Mouse (Mus musculus) midbrain, embryonic 11.5 days (tissue): ENCODE data around the gene Stx8. TPM values are rescaled to one million over a fixed set of nuclear protein-coding genes. Genes with fewer than 3 reads are reported as not detected.
A peak's percentile ranks its signal among the peaks of the same experiment; 100 is the strongest.

Source experiments
- ATAC-seq: fragments of 200-750 bp; cut with Nextera tagmentation; 2 replicates; pipeline ENCODE4 v1.8.0; 2017; ENCODE audit warnings: moderate TSS enrichment, moderate library complexity; ENCODE audit not compliant: low FRiP score
- DNase-seq: peaks from one replicate; pipeline ENCODE4 v3.0.0; 2015; ENCODE audit warnings: low spot score; ENCODE audit errors: missing footprints
- H3K27ac ChIP-seq: fragments of 300-500 bp; sonication (generic); 2 replicates; pipeline ENCODE4 v1.5.1; 2014; ENCODE audit warnings: low read depth, low read length
- H3K27me3 ChIP-seq: fragments of 300-500 bp; sonication (generic); 2 replicates; pipeline ENCODE4 v1.6.1; 2014; ENCODE audit warnings: mild to moderate bottlenecking, low read length, moderate library complexity, mixed read lengths; ENCODE audit not compliant: control insufficient read depth, insufficient read depth
- H3K36me3 ChIP-seq: fragments of 300-500 bp; sonication (generic); 2 replicates; pipeline ENCODE4 v1.6.1; 2014; ENCODE audit warnings: mild to moderate bottlenecking, low read length, moderate library complexity, mixed read lengths; ENCODE audit not compliant: control insufficient read depth, insufficient read depth
- H3K4me1 ChIP-seq: fragments of 300-500 bp; sonication (generic); 2 replicates; pipeline ENCODE4 v1.6.1; 2014; ENCODE audit warnings: low read length; ENCODE audit not compliant: control insufficient read depth, insufficient read depth
- H3K4me2 ChIP-seq: fragments of 300-500 bp; sonication (generic); 2 replicates; pipeline ENCODE4 v1.6.1; 2014; ENCODE audit warnings: mild to moderate bottlenecking, moderate library complexity
- H3K4me3 ChIP-seq: fragments of 300-500 bp; sonication (generic); 2 replicates; pipeline ENCODE4 v1.5.1; 2014; ENCODE audit warnings: low read depth, low read length
- H3K9ac ChIP-seq: fragments of 300-500 bp; sonication (generic); 2 replicates; pipeline ENCODE4 v1.6.1; 2014; ENCODE audit warnings: low read length
- H3K9me3 ChIP-seq: fragments of 300-500 bp; sonication (generic); 2 replicates; pipeline ENCODE4 v1.6.1; 2016; ENCODE audit warnings: low read length; ENCODE audit not compliant: control insufficient read depth
- whole genome bisulfite sequencing: fragments of 180-500 bp; shearing (Covaris S2); extraction: QIAGEN DNeasy Blood & Tissue Kit; methylation state at CpG from one replicate; pipeline ENCODE4 v1.1.7; 2014; 5-methylcytosine and 5-hydroxymethylcytosine counted together
- polyA plus RNA-seq: library from polyadenylated mRNA; unstranded; fragments of >200 nt; fragmentation: Nextera tagmentation; extraction: Ambion mirVana; gene quantifications from 2 replicates; pipeline ENCODE4 v1.2.1, GENCODE M21; 2014

Gene Stx8
- polyA plus RNA-seq, 1 experiment from 2014 or later: 55.3 TPM

- Histone ChIP-seq H3K9me3 (no peaks in the 10 kb centered on the region), H3K27me3 (no peaks in the 10 kb centered on the region), H3K27ac (no peak overlapping the region), H3K36me3 (no peaks in the 10 kb centered on the region), H3K4me1 (no peaks in the 10 kb centered on the region), H3K4me3 (no peak overlapping the region), H3K4me2 (no peak overlapping the region), H3K9ac (no peak overlapping the region)
- ATAC-seq (no peak), DNase-seq (no peak)
- 86% methylated on average over 9 of the region's 9 CpGs for WGBS
Observed at GRCm38 (mm10) chr11:68037093-68037492, 71.1 kb downstream of the Stx8 start.

- Histone ChIP-seq H3K9ac (no peak overlapping the region), H3K4me3 (no peak overlapping the region), H3K4me2 (no peak overlapping the region), H3K27ac (no peak overlapping the region), H3K36me3 (no peaks in the 10 kb centered on the region), H3K9me3 (no peaks in the 10 kb centered on the region), H3K4me1 (no peaks in the 10 kb centered on the region), H3K27me3 (no peaks in the 10 kb centered on the region)
- ATAC-seq (no peak), DNase-seq (no peak)
- WGBS: 90% methylated on average over 2 of the region's 2 CpGs
Observed at GRCm38 (mm10) chr11:68038101-68038500, 72.1 kb downstream of the Stx8 start.

DNA sequence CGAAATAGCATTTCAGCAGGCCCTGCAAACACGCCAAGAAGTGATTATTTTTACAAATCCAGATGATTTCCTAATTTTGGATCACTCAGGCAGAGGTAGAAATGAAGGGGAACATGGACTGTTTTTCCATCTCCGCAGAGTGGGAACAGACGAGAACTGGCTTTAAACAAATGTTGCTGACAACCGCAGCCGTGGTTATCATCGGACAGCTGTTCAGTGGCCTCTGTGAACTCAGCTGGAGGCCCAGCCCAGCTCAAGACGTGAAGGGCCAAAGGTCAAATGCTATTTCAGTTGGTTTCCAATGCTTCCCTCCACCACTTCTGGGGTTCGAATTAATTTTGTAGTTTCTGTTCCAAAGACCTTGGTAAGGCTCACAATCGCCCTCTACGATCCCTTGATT lies 78.2 kb downstream of the Stx8 start:
- Histone ChIP-seq H3K9ac (no peak overlapping the region), H3K27me3 (no peaks in the 10 kb centered on the region), H3K4me2 (no peak overlapping the region), H3K36me3 (no peaks in the 10 kb centered on the region), H3K4me1 (peaks cover 13% of the 10 kb centered on the region), H3K9me3 (no peaks in the 10 kb centered on the region), H3K27ac (no peak overlapping the region), H3K4me3 (no peak overlapping the region)
- DNase-seq (peak; percentile 89), ATAC-seq (no peak)
- 13% methylated on average over 11 of the region's 11 CpGs for WGBS

DNA sequence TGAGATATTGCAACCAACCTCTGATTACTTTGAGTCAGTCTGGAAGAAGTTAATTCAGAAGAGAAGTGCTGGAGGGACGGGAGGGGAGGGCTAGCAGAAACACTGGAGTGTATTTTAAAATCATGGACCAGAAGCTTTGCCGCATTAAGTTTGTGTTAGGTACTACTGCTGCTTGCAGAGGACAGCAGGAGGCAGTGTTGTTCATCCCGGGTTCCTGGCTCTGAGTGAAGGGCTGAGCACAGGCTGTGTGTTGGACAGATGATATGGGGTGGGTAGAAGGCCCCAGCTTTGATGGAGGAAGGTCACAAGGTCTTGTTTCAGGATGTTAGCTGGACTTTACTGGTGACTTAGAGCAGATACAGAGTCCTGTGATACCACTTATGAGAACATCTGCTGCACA lies 80.9 kb downstream of the Stx8 start:
- H3K36me3 ChIP-seq: no peaks in the 10 kb centered on the region
- no peak for DNase-seq
- no peak overlapping the region for H3K4me2 ChIP-seq
- no peaks in the 10 kb centered on the region for H3K9me3 ChIP-seq
- no peak overlapping the region for H3K9ac ChIP-seq
- H3K27ac ChIP-seq: no peak overlapping the region
- peaks cover 15% of the 10 kb centered on the region for H3K4me1 ChIP-seq
- WGBS: 56% methylated on average over 3 of the region's 3 CpGs
- H3K4me3 ChIP-seq: no peak overlapping the region
- ATAC-seq: no peak
- H3K27me3 ChIP-seq: no peaks in the 10 kb centered on the region

- Histone ChIP-seq H3K4me3 (no peak overlapping the region), H3K27ac (peak overlapping the region; percentile 27; the same call in 1 of the 2 replicates), H3K9ac (no peak overlapping the region), H3K36me3 (no peaks in the 10 kb centered on the region), H3K9me3 (no peaks in the 10 kb centered on the region), H3K4me1 (peaks cover 3% of the 10 kb centered on the region; the same call in 1 of the 2 replicates), H3K27me3 (no peaks in the 10 kb centered on the region), H3K4me2 (no peak overlapping the region)
- ATAC-seq (no peak), DNase-seq (no peak)
- 88% methylated on average over 17 of the region's 17 CpGs for WGBS
Observed at GRCm38 (mm10) chr11:68049261-68050165, 83.5 kb downstream of the Stx8 start.

GRCm38 (mm10) chr11:68050725-68051124 lies 84.7 kb downstream of the Stx8 start:
- no peak overlapping the region for H3K4me2 ChIP-seq
- ATAC-seq (no peak), DNase-seq (peak; percentile 70)
- no peak overlapping the region for H3K9ac ChIP-seq
- H3K4me3 ChIP-seq: no peak overlapping the region
- H3K4me1 ChIP-seq: 0 out of 2 replicates have a peak, but pooled peaks cover 2% of the 10 kb centered on the region
- H3K36me3 ChIP-seq: no peaks in the 10 kb centered on the region
- no peaks in the 10 kb centered on the region for H3K27me3 ChIP-seq
- H3K27ac ChIP-seq: no peak overlapping the region
- WGBS: 57% methylated on average over 12 of the region's 12 CpGs
- H3K9me3 ChIP-seq: no peaks in the 10 kb centered on the region

DNA sequence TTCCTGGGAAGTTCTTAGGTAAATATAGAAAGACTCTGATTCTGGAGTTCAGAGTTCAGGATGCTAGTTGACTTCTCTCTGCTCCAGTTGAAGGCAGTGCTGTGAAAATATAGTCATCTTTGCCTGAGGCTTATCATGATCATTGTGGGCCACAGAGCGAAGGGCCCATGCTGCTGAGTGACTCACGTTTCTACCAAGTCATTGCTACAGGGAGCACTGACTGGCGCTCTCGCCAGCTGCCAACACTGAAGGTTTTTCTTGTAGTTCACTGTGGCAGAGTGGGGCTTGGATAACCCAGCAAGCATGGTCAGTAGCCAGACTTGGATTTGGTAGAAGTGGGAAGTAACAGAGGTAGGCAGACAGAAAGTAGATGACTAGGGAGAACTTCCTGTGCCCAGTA lies 85.3 kb downstream of the Stx8 start:
- H3K27ac ChIP-seq: no peak overlapping the region
- H3K4me1 ChIP-seq: 0 out of 2 replicates have a peak, but pooled peaks cover 2% of the 10 kb centered on the region
- no peak overlapping the region for H3K4me3 ChIP-seq
- H3K4me2 ChIP-seq: no peak overlapping the region
- no peaks in the 10 kb centered on the region for H3K36me3 ChIP-seq
- H3K9ac ChIP-seq: no peak overlapping the region
- ATAC-seq (no peak), DNase-seq (peak; percentile 65)
- 93% methylated on average over 4 of the region's 4 CpGs for WGBS
- H3K9me3 ChIP-seq: no peaks in the 10 kb centered on the region
- no peaks in the 10 kb centered on the region for H3K27me3 ChIP-seq

DNA sequence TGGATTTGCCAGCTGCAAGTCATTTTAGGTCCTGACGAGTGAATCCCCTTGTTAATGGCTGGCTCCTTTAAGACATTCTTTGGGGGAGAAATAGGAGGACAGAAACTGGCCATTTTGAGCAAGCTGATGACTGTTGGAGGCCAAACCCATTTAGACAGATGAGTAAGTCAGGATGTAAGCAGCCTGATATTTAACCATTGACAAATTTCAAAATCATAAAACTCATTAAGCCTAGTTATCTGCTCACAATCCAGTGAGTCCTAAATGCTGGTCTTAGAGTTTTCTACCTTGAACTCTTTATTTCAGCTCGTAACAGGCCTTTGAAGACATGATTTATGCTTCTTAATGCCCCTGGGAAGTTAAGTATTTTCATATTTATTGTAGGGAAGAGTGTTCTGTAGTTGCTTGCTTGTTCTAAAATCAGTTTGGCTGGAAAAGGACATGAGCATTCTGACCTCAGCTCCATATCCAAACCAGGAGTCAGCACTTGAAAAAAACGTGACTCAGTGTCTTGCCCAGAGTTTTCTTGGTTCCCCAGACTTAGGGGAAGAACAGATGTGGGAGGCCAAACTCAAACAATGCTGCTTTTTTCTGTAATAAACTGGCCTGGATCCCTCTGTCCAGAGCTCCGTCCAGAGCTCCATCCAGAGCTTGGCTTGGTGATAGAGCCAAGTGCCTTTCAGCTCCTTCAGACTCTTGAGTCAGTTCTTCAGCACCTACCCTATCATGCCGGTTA lies 92.6 kb downstream of the Stx8 start:
- 79% methylated on average over 5 of the region's 5 CpGs for WGBS
- Histone ChIP-seq H3K27ac (no peak overlapping the region), H3K36me3 (no peaks in the 10 kb centered on the region), H3K4me1 (no peaks in the 10 kb centered on the region), H3K27me3 (no peaks in the 10 kb centered on the region), H3K9ac (no peak overlapping the region), H3K9me3 (no peaks in the 10 kb centered on the region), H3K4me2 (no peak overlapping the region), H3K4me3 (no peak overlapping the region)
- ATAC-seq (no peak), DNase-seq (peak; percentile 60)

- WGBS: 71% methylated on average over 4 of the region's 4 CpGs
- H3K27ac ChIP-seq: no peak overlapping the region
- ATAC-seq: no peak
Observed at GRCm38 (mm10) chr11:68060651-68061050, 94.7 kb downstream of the Stx8 start.

More at GRCm38 (mm10) chr11:68060651-68061050, 94.7 kb downstream of the Stx8 start:
- Histone ChIP-seq H3K4me3 (no peak overlapping the region), H3K36me3 (no peaks in the 10 kb centered on the region), H3K4me1 (no peaks in the 10 kb centered on the region), H3K4me2 (no peak overlapping the region), H3K9ac (no peak overlapping the region), H3K27me3 (no peaks in the 10 kb centered on the region), H3K9me3 (no peaks in the 10 kb centered on the region)
- DNase-seq: peak; percentile 66
